Mouse (Mus musculus): ENCODE data around the gene Foxf1. TPM values are rescaled to one million over a fixed set of nuclear protein-coding genes. Genes with fewer than 3 reads are reported as not detected.

The Foxf1 gene
- polyA plus RNA-seq, 1 experiment from 2014 or later = 1.4 TPM

DNA sequence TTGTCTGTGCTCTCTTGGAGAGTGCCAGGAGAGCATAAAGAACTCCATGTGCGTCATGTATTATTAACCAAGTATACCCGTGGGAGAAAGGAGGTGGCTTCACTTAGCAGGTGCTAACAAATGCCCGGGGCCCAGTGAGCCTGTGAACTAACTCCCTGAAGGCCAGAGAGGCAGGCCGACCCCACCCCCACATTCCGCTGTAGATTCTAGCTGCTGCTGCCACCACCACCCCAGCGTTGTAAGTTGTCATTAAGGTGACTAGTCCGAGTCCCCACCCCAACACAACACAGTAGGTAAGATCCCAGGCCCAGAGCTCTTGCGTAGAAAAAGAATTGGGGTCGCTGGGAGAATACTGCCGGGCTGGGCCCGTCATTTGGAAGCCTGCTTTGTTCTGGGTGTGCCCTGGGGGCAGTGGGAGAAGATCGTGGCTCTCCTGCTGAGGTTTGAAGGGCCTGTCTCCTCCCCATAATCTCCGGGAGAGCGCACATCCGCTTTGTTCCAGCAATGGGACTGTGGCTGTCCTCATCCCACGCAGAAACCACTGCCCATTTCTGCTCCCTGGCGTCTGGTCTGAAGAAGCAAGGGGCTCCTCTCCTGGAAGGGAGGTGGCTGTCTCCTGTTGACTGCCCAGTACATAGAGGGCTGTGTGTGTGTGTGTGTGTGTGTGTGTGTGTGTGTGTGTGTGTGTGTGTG, 40.5 kb downstream of the Foxf1 start:
- peaks cover 57% of the 10 kb centered on the region for H3K4me1 ChIP-seq (replicated peaks)
- peak overlapping the region; percentile 61 for H3K4me2 ChIP-seq
- 0 out of 2 replicates have a peak, but pooled peaks have one; percentile 4 for ATAC-seq (ENCODE audit: insufficient number of reproducible peaks, insufficient read depth, low FRiP score, low TSS enrichment, low read depth)
- H3K4me3 ChIP-seq (replicated peaks) = peak overlapping the region; percentile 34
- H3K27me3 ChIP-seq = peaks cover 100% of the 10 kb centered on the region
- 0 out of 2 replicates have a peak, but pooled peaks cover 7% of the 10 kb centered on the region for H3K36me3 ChIP-seq
- H3K27ac ChIP-seq = no peak overlapping the region
- 3% methylated on average over 17 of the region's 17 CpGs for WGBS
- H3K9ac ChIP-seq (replicated peaks) = 0 out of 2 replicates have a peak overlapping the region, but pooled peaks have one; percentile 0
- no peaks in the 10 kb centered on the region for H3K9me3 ChIP-seq

DNA sequence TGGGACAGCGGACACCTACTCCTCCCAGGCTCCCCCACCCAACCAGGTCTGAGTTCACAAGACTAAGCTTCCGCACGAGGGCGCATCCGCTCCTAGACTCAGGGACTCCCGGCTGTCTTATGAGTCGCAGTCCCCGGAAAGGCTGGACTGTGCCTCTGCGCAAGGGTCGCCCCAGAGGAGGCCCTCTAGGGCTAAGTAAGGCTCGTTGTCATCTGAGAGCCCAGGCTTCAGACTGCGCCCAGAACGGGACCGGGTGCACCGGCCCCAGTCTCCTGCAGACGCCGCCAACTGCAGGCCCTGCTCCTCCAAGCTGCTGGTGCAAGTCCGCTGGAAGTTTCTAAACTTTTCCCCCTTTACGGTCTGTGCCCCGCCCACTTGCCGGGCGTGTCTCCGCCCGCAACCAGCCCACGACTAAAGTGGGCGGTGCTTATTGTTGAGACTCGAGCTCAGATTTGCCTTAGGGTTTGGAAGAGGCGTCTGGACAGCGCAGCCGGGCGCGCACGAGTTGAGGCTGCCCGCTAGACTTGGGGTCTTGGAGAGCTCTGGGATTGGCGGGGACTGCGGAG, 41.2 kb downstream of the Foxf1 start:
- Histone ChIP-seq H3K27ac (no peak overlapping the region), H3K36me3 (0 out of 2 replicates have a peak, but pooled peaks cover 7% of the 10 kb centered on the region), H3K9ac (replicated peaks) (no peak overlapping the region; the same call in 1 of the 2 replicates), H3K9me3 (no peaks in the 10 kb centered on the region), H3K27me3 (peaks cover 100% of the 10 kb centered on the region), H3K4me1 (replicated peaks) (peaks cover 54% of the 10 kb centered on the region), H3K4me2 (peak overlapping the region; percentile 61), H3K4me3 (replicated peaks) (peak overlapping the region; percentile 34)
- ATAC-seq (ENCODE audit: insufficient number of reproducible peaks, insufficient read depth, low FRiP score, low TSS enrichment, low read depth) = peak; percentile 75
- 1% methylated on average over 35 of the region's 36 CpGs for whole genome bisulfite sequencing

GRCm38 (mm10) chr8:121126191-121126590, 42.0 kb downstream of the Foxf1 start:
- WGBS = 4% methylated on average over 6 of the region's 6 CpGs
- H3K4me3 ChIP-seq (replicated peaks) = 0 out of 2 replicates have a peak overlapping the region, but pooled peaks have one; percentile 34

GRCm38 (mm10) chr8:121126694-121127093, 42.5 kb downstream of the Foxf1 start:
- WGBS = under 1% methylated on average over 6 of the region's 6 CpGs
- no peak overlapping the region for H3K9ac ChIP-seq (replicated peaks)

More at GRCm38 (mm10) chr8:121126191-121126590, 42.0 kb downstream of the Foxf1 start:
- H3K4me1 ChIP-seq (replicated peaks) = peaks cover 47% of the 10 kb centered on the region
- peaks cover 100% of the 10 kb centered on the region for H3K27me3 ChIP-seq
- no peak overlapping the region for H3K27ac ChIP-seq
- 0 out of 2 replicates have a peak, but pooled peaks cover 7% of the 10 kb centered on the region for H3K36me3 ChIP-seq
- peak overlapping the region; percentile 61 for H3K4me2 ChIP-seq
- no peak overlapping the region for H3K9ac ChIP-seq (replicated peaks)
- ATAC-seq (ENCODE audit: insufficient number of reproducible peaks, insufficient read depth, low FRiP score, low TSS enrichment, low read depth) = no peak
- no peaks in the 10 kb centered on the region for H3K9me3 ChIP-seq

GRCm38 (mm10) chr8:121127291-121127701, 43.1 kb downstream of the Foxf1 start:
- Histone ChIP-seq H3K4me2 (no peak overlapping the region), H3K4me1 (replicated peaks) (peaks cover 47% of the 10 kb centered on the region), H3K9ac (replicated peaks) (no peak overlapping the region), H3K27me3 (peaks cover 99% of the 10 kb centered on the region), H3K9me3 (no peaks in the 10 kb centered on the region), H3K4me3 (replicated peaks) (no peak overlapping the region), H3K27ac (no peak overlapping the region), H3K36me3 (no peaks in the 10 kb centered on the region)
- no peak for ATAC-seq (ENCODE audit: insufficient number of reproducible peaks, insufficient read depth, low FRiP score, low TSS enrichment, low read depth)
- 3% methylated on average over 11 of the region's 11 CpGs for WGBS

More at GRCm38 (mm10) chr8:121126694-121127093, 42.5 kb downstream of the Foxf1 start:
- H3K9me3 ChIP-seq = no peaks in the 10 kb centered on the region
- H3K36me3 ChIP-seq = 0 out of 2 replicates have a peak, but pooled peaks cover 2% of the 10 kb centered on the region
- ATAC-seq (ENCODE audit: insufficient number of reproducible peaks, insufficient read depth, low FRiP score, low TSS enrichment, low read depth) = no peak
- H3K4me2 ChIP-seq = no peak overlapping the region
- H3K4me3 ChIP-seq (replicated peaks) = no peak overlapping the region
- no peak overlapping the region for H3K27ac ChIP-seq
- H3K4me1 ChIP-seq (replicated peaks) = peaks cover 47% of the 10 kb centered on the region
- peaks cover 99% of the 10 kb centered on the region for H3K27me3 ChIP-seq

GRCm38 (mm10) chr8:121127756-121128375, 43.7 kb downstream of the Foxf1 start, which contains the start of gene Foxl1:
Foxl1 (plus strand) TSS chr8:121127940.
- Histone ChIP-seq H3K4me1 (replicated peaks) (peaks cover 47% of the 10 kb centered on the region), H3K4me2 (peak within 1 kb of the TSS; percentile 48), H3K4me3 (replicated peaks) (peak within 1 kb of the TSS; percentile 30), H3K9ac (replicated peaks) (peak within 1 kb of the TSS; percentile 51), H3K27me3 (peaks cover 98% of the 10 kb centered on the region), H3K9me3 (no peaks in the 10 kb centered on the region), H3K36me3 (no peaks in the 10 kb centered on the region), H3K27ac (no peak within 1 kb of the TSS)
- 2% methylated on average over 43 of the region's 43 CpGs for WGBS
- ATAC-seq (ENCODE audit: insufficient number of reproducible peaks, insufficient read depth, low FRiP score, low TSS enrichment, low read depth) = no peak

DNA sequence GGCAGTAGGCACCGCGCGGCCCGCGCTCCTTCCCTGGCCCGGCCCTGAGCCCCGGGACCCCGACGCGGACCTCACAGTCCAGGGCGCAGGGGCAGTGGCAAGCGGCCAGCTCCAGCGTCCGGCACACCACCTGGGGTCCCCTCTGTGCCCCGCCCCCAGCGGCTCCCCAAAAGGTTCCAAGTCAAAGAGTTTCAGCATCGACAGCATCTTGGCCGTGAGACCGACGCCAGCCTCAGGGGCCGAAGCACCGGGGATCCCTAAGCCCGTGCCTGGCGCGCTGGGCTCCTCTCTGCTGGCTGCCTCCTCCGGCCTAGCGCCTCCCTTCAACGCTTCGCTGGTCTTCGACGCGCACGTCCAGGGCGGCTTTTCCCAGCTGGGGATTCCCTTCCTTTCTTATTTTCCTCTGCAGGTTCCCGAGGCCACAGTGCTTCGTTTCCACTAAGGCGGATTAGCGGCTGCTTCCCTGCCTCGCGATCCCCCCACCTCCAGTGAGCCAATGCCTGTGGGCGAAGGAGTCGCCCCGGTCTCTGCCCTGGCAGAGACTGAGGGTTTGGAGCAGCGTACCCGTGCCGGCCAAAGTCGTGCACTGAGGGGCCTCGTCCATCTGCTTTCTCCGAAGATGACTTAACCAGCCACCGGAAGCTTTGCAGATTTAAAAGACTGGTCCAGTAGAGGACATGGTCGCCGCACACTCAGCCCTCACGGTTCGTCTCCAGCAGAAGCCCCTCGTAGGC, 44.5 kb downstream of the Foxf1 start:
- peak overlapping the region; percentile 30 for H3K4me3 ChIP-seq (replicated peaks)
- no peak for ATAC-seq (ENCODE audit: insufficient number of reproducible peaks, insufficient read depth, low FRiP score, low TSS enrichment, low read depth)
- H3K9me3 ChIP-seq = no peaks in the 10 kb centered on the region
- peaks cover 93% of the 10 kb centered on the region for H3K27me3 ChIP-seq
- H3K4me2 ChIP-seq = peak overlapping the region; percentile 48
- H3K9ac ChIP-seq (replicated peaks) = peak overlapping the region; percentile 51; the same call in 1 of the 2 replicates
- WGBS = 3% methylated on average over 55 of the region's 55 CpGs
- peaks cover 47% of the 10 kb centered on the region for H3K4me1 ChIP-seq (replicated peaks)
- H3K27ac ChIP-seq = no peak overlapping the region
- no peaks in the 10 kb centered on the region for H3K36me3 ChIP-seq

- Histone ChIP-seq H3K27me3 (peaks cover 93% of the 10 kb centered on the region), H3K36me3 (no peaks in the 10 kb centered on the region), H3K9ac (replicated peaks) (no peak overlapping the region), H3K9me3 (no peaks in the 10 kb centered on the region), H3K27ac (no peak overlapping the region), H3K4me1 (replicated peaks) (peaks cover 47% of the 10 kb centered on the region), H3K4me2 (peak overlapping the region; percentile 48; the same call in 1 of the 2 replicates), H3K4me3 (replicated peaks) (no peak overlapping the region)
- 19% methylated on average over 16 of the region's 16 CpGs for WGBS
- ATAC-seq (ENCODE audit: insufficient number of reproducible peaks, insufficient read depth, low FRiP score, low TSS enrichment, low read depth) = no peak
Observed at GRCm38 (mm10) chr8:121129265-121129940, 45.2 kb downstream of the Foxf1 start.

GRCm38 (mm10) chr8:121130522-121130921, 46.3 kb downstream of the Foxf1 start:
- Histone ChIP-seq H3K4me3 (replicated peaks) (no peak overlapping the region), H3K27ac (no peak overlapping the region), H3K36me3 (no peaks in the 10 kb centered on the region), H3K27me3 (peaks cover 83% of the 10 kb centered on the region), H3K4me2 (no peak overlapping the region), H3K4me1 (replicated peaks) (peaks cover 37% of the 10 kb centered on the region), H3K9ac (replicated peaks) (no peak overlapping the region), H3K9me3 (no peaks in the 10 kb centered on the region)
- no peak for ATAC-seq (ENCODE audit: insufficient number of reproducible peaks, insufficient read depth, low FRiP score, low TSS enrichment, low read depth)
- 37% methylated on average over 5 of the region's 5 CpGs for WGBS

DNA sequence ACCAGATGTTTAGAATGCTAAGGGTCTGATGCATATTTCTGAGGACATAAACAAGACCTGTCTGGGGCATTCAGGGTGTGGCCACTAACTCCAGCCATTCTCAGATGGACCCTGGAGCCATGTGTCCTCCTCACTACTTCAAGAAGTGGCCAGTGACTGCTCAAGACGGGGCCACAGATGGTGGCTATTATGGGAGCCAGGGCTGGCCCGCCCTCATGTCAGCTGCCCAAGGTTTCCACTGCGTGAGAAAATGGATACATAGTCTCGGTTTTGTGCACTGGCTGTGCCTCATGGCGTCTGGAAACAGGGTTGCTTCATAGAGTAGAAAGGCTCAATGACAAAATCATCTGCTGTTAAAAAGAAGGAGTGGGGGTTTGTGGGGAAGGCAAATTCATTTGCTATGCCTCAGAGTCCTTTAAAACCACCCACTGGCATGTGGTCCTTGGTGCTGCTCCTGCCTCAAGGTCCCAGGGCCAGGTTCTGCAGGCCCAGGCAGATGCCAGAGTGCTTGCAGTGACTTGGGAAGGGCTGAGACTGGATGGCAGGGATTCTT, 48.9 kb downstream of the Foxf1 start:
- H3K4me3 ChIP-seq (replicated peaks) = no peak overlapping the region
- no peak overlapping the region for H3K27ac ChIP-seq
- no peaks in the 10 kb centered on the region for H3K36me3 ChIP-seq
- WGBS = 54% methylated on average over 5 of the region's 5 CpGs
- H3K4me2 ChIP-seq = no peak overlapping the region
- H3K27me3 ChIP-seq = peaks cover 62% of the 10 kb centered on the region
- H3K9me3 ChIP-seq = peaks cover 7% of the 10 kb centered on the region
- ATAC-seq (ENCODE audit: insufficient number of reproducible peaks, insufficient read depth, low FRiP score, low TSS enrichment, low read depth) = no peak
- peaks cover 12% of the 10 kb centered on the region for H3K4me1 ChIP-seq (replicated peaks)
- no peak overlapping the region for H3K9ac ChIP-seq (replicated peaks)
